Mouse (Mus musculus) brain, embryonic 14.5 days (tissue): Measurements from ENCODE around the gene Ankrd55.

Experiments used
- CTCF ChIP-seq: fragments of 200-500 bp; IDR thresholded peaks from 2 replicates; pipeline ENCODE4 v1.5.1; 2012; ENCODE audit warnings: inconsistent platforms, mild to moderate bottlenecking, moderate library complexity, borderline replicate concordance; ENCODE audit not compliant: insufficient read depth, insufficient read length; ENCODE audit errors: extremely low read depth
- POLR2A ChIP-seq: fragments of 200-500 bp; IDR thresholded peaks from 2 replicates; pipeline ENCODE4 v1.6.1; 2012; ENCODE audit warnings: mild to moderate bottlenecking, inconsistent platforms, borderline replicate concordance; ENCODE audit not compliant: poor library complexity, insufficient read depth, insufficient read length, severe bottlenecking; ENCODE audit errors: extremely low read depth

DNA sequence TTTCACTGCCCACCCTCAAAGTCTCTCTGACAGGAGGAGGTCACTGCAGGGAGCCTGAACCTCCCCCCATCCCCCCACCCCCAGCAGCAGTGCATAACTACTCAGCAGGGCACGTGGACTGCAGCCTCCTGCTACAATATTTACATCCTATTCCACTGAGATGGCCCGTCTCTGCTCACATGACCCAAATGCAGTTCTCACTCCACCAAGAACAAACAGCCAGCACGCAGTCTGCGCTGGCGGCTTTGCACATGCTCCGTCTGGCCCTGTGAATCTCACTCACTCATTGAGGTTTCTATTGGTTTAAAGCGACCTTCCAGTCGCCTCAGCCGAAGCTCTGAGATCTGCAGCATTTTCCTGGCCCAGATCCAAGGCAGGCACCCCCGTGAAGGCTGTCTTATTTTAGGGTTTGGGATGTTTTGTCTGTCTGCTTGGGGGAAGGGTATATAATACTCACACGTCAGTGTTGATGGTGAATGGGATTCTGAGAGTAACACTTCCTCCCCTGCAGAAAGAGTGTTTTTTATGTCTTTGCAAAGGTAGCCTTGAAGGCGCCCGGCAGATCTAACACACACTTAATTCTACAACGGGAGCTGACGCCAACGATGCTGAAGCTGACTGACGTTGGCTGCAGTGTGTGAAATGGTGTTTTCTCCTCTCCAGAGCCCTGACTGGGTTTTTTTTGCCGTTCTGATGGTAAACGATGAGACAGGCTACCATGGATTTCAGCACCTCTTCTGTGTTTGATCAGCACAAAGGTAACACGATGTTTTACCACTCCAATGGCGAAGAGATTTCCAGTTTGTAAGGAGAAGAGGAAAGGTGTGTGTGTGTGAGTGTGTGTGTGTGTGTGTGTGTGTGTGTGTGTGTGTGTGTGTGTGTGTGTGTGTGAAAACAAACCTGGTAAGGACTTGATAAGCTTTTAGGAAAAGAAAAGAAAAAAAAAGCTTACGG lies at the start of gene Ankrd55:
- TF ChIP-seq CTCF: no peak
- TF ChIP-seq POLR2A: no peak
